Mouse (Mus musculus): ENCODE measurements around the gene Wwp2. TPM values are rescaled to one million over a fixed set of nuclear protein-coding genes. Genes with fewer than 3 reads are reported as not detected.
A peak's percentile ranks its signal among the peaks of the same experiment; 100 is the strongest.

The Wwp2 gene
- polyA plus RNA-seq, 1 experiment from 2014 or later, result 66.0 TPM

DNA sequence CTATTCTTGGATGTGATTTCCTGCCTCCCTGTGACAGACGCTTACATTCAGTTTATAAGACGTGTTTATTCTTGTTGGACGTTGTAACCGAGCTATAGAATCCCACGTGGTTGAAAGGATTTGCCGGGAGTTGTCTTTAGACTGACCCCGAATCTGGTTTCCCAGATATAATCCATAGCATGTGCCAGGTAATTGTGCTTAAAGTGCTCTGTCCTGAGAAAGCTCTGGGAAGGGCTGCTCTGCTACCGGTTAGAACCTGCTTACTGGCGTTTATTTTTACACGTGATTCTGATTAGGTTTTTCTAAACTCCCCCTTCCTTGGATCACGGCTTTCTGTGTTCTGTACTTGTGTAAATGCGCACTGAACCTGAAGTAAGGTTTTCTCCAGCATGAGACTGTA, 38.5 kb upstream of the Wwp2 start:
- no peak overlapping the region for H3K4me2 ChIP-seq (ENCODE audit: low read depth, low read length)
- no peak overlapping the region for H3K9ac ChIP-seq (replicated peaks; ENCODE audit: low read length)
- WGBS, result 23% methylated on average over 12 of the region's 12 CpGs
- no peaks in the 10 kb centered on the region for H3K9me3 ChIP-seq (replicated peaks; ENCODE audit: control insufficient read depth, low read length)
- DNase-seq (ENCODE audit: low spot score) (peak; percentile 84), ATAC-seq (replicated peaks; ENCODE audit: insufficient number of reproducible peaks, low FRiP score, low TSS enrichment, low read depth) (0 out of 2 replicates have a peak, but pooled peaks have one; percentile 42)
- no peaks in the 10 kb centered on the region for H3K36me3 ChIP-seq (replicated peaks; ENCODE audit: control insufficient read depth, insufficient read depth, low read depth, low read length)
- H3K4me3 ChIP-seq (ENCODE audit: low read depth, low read length), result no peak overlapping the region
- H3K27ac ChIP-seq (replicated peaks; ENCODE audit: low read depth, low read length), result no peak overlapping the region
- 0 out of 2 replicates have a peak, but pooled peaks cover 3% of the 10 kb centered on the region for H3K4me1 ChIP-seq (ENCODE audit: control insufficient read depth, insufficient read depth, low read length)
- H3K27me3 ChIP-seq (ENCODE audit: control insufficient read depth, insufficient read depth, low read length), result no peaks in the 10 kb centered on the region

DNA sequence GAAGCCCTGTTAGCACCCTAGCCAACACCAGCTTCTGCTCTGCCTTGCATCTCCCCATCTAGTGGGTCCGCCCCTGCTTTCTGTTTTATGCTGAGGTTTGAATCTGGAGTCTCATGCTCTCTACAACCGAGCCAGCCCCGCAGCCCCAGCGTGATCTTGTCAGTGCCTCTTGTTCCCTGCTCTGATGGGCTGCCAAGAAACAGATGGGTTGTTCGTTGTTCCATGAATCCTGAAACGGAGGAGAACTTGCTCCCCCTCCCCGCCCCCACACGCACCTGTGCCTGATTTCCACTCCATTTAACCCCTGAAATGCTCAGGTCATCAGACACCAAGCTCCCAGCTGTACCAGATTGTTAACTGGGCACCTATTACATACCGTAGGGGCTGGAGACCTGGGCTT, 36.7 kb upstream of the Wwp2 start:
- Histone ChIP-seq H3K27me3 (ENCODE audit: control insufficient read depth, insufficient read depth, low read length) (no peaks in the 10 kb centered on the region), H3K4me2 (ENCODE audit: low read depth, low read length) (no peak overlapping the region), H3K9ac (replicated peaks; ENCODE audit: low read length) (no peak overlapping the region), H3K27ac (replicated peaks; ENCODE audit: low read depth, low read length) (0 out of 2 replicates have a peak overlapping the region, but pooled peaks have one; percentile 35), H3K4me1 (ENCODE audit: control insufficient read depth, insufficient read depth, low read length) (0 out of 2 replicates have a peak, but pooled peaks cover 3% of the 10 kb centered on the region), H3K36me3 (replicated peaks; ENCODE audit: control insufficient read depth, insufficient read depth, low read depth, low read length) (no peaks in the 10 kb centered on the region), H3K4me3 (ENCODE audit: low read depth, low read length) (no peak overlapping the region), H3K9me3 (replicated peaks; ENCODE audit: control insufficient read depth, low read length) (no peaks in the 10 kb centered on the region)
- ATAC-seq (replicated peaks; ENCODE audit: insufficient number of reproducible peaks, low FRiP score, low TSS enrichment, low read depth), result no peak
- WGBS, result 34% methylated on average over 9 of the region's 9 CpGs
- DNase-seq (ENCODE audit: low spot score), result peak; percentile 65

DNA sequence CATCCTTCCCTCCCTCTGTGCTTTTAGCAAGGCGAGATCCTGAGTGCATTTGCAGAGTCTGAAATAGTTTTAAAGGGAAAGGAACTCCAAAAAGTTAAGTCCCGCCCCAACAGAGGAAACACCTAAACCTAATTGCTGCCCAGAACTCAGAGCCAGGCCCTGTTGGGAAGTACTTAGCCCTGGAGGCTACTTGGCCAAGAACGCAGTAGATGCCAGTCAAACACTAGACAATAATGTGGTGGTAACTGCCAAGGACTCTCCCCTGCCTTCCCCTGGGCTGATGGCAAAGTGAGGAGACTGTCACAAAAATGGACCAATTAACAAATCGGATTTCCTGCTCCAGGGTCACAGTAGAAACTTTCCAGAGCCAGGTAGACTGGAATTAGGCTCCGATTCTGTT, 34.3 kb upstream of the Wwp2 start:
- DNase-seq (ENCODE audit: low spot score), result no peak
- Histone ChIP-seq H3K27me3 (ENCODE audit: control insufficient read depth, insufficient read depth, low read length) (no peaks in the 10 kb centered on the region), H3K9ac (replicated peaks; ENCODE audit: low read length) (no peak overlapping the region), H3K27ac (replicated peaks; ENCODE audit: low read depth, low read length) (no peak overlapping the region), H3K4me1 (ENCODE audit: control insufficient read depth, insufficient read depth, low read length) (0 out of 2 replicates have a peak, but pooled peaks cover 3% of the 10 kb centered on the region), H3K4me3 (ENCODE audit: low read depth, low read length) (no peak overlapping the region), H3K36me3 (replicated peaks; ENCODE audit: control insufficient read depth, insufficient read depth, low read depth, low read length) (no peaks in the 10 kb centered on the region), H3K4me2 (ENCODE audit: low read depth, low read length) (no peak overlapping the region), H3K9me3 (replicated peaks; ENCODE audit: control insufficient read depth, low read length) (no peaks in the 10 kb centered on the region)
- WGBS, result 71% methylated on average over 5 of the region's 5 CpGs
- ATAC-seq (replicated peaks; ENCODE audit: insufficient number of reproducible peaks, low FRiP score, low TSS enrichment, low read depth), result no peak

DNA sequence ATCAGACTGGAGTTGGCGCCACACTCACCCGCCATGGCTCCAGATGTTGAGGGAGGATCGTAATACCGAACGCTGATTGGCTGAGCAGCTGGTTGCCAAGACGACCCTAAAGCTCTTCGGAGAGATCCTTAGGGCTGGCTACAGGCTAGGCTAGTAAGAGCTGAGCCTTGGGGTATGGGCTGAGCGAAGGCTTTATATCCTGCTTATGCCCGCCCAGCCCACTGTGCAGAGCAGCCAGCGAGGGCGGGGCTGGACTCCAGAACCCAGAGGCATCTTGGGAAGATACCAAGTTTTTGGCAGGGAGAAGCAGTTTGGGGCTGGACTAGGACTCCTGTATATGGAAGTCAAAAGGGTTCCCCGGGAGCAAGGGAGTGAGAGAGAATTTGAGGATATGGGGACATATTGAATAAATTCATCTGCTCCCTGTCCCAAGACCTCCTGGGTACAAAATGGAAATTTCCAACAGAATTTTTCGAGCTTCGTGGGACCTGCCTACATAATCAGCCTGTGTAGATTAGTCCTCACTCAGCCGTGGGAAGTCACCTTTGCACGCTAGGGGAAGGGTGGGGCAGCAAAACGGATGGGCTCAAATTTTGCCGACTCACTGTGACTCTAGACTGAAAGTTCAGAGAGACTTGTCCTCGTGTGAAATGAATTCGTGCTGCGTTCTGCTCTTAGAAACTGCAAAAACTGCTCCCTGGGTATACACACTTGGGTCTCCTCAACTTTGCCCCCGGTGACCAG, 33.0 kb upstream of the Wwp2 start, which contains the start of gene Nqo1:
Gene Nqo1 (minus strand): TSS at position 169 of the 744 bp plus-strand sequence.
- DNase-seq (ENCODE audit: low spot score) (peak; percentile 93), ATAC-seq (replicated peaks; ENCODE audit: insufficient number of reproducible peaks, low FRiP score, low TSS enrichment, low read depth) (peak; percentile 97)
- no peak within 1 kb of the TSS; the same call in 1 of the 2 replicates for H3K27ac ChIP-seq (replicated peaks; ENCODE audit: low read depth, low read length)
- H3K9me3 ChIP-seq (replicated peaks; ENCODE audit: control insufficient read depth, low read length), result no peaks in the 10 kb centered on the region
- 0 out of 2 replicates have a peak, but pooled peaks cover 3% of the 10 kb centered on the region for H3K4me1 ChIP-seq (ENCODE audit: control insufficient read depth, insufficient read depth, low read length)
- H3K9ac ChIP-seq (replicated peaks; ENCODE audit: low read length), result peak within 1 kb of the TSS; percentile 34; the same call in 1 of the 2 replicates
- H3K4me3 ChIP-seq (ENCODE audit: low read depth, low read length), result peak within 1 kb of the TSS; percentile 29
- no peaks in the 10 kb centered on the region; the same call in 1 of the 2 replicates for H3K36me3 ChIP-seq (replicated peaks; ENCODE audit: control insufficient read depth, insufficient read depth, low read depth, low read length)
- H3K27me3 ChIP-seq (ENCODE audit: control insufficient read depth, insufficient read depth, low read length), result no peaks in the 10 kb centered on the region
- 13% methylated on average over 22 of the region's 22 CpGs for WGBS
- H3K4me2 ChIP-seq (ENCODE audit: low read depth, low read length), result peak within 1 kb of the TSS; percentile 43

DNA sequence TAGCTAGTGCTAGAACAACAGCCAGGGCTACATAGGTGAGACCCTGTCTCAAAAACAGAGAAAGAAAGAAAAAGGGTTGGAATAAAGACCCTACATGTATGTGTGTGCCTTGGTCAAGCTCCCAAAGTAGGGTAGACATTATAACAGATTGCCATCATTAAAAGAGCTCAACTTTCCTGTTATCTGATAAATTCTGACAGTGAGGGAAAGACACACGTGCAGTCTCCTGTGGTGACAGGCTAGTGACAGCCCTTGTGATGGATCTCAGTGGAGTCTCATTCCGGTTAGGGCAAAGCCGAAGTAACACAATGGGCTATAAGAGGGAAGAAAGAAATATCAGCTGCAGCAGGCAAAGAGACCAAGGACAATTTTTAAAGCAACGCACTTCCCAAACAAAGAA, 32.1 kb upstream of the Wwp2 start:
- Histone ChIP-seq H3K4me3 (ENCODE audit: low read depth, low read length) (no peak overlapping the region), H3K27ac (replicated peaks; ENCODE audit: low read depth, low read length) (no peak overlapping the region), H3K4me2 (ENCODE audit: low read depth, low read length) (no peak overlapping the region; the same call in 1 of the 2 replicates), H3K9me3 (replicated peaks; ENCODE audit: control insufficient read depth, low read length) (no peaks in the 10 kb centered on the region), H3K4me1 (ENCODE audit: control insufficient read depth, insufficient read depth, low read length) (0 out of 2 replicates have a peak, but pooled peaks cover 3% of the 10 kb centered on the region), H3K9ac (replicated peaks; ENCODE audit: low read length) (no peak overlapping the region), H3K27me3 (ENCODE audit: control insufficient read depth, insufficient read depth, low read length) (no peaks in the 10 kb centered on the region), H3K36me3 (replicated peaks; ENCODE audit: control insufficient read depth, insufficient read depth, low read depth, low read length) (no peaks in the 10 kb centered on the region; the same call in 1 of the 2 replicates)
- ATAC-seq (replicated peaks; ENCODE audit: insufficient number of reproducible peaks, low FRiP score, low TSS enrichment, low read depth) (no peak), DNase-seq (ENCODE audit: low spot score) (no peak)
- 81% methylated on average over 4 of the region's 4 CpGs for whole genome bisulfite sequencing

DNA sequence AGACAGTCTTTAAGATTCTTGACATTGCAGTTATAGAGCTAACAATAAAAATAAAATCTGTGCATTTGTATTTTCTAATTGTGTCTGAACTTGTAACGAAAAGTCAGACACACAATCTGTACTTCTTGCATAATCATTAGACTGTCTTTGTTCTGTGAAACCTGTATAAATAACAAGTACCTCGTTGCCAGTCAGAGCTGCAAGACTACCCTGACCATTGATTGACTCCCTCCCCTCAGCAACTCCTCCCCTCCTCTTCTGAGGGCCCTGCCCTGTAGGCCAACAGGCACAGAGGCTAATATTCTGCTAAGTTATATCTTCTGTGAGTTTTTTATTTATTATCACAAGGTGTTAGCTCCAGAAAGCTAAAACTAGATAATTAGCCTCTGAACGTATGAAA, 30.2 kb upstream of the Wwp2 start:
- ATAC-seq (replicated peaks; ENCODE audit: insufficient number of reproducible peaks, low FRiP score, low TSS enrichment, low read depth), result no peak
- H3K4me1 ChIP-seq (ENCODE audit: control insufficient read depth, insufficient read depth, low read length), result 0 out of 2 replicates have a peak, but pooled peaks cover 3% of the 10 kb centered on the region
- H3K27me3 ChIP-seq (ENCODE audit: control insufficient read depth, insufficient read depth, low read length), result no peaks in the 10 kb centered on the region
- peaks cover 6% of the 10 kb centered on the region for H3K36me3 ChIP-seq (replicated peaks; ENCODE audit: control insufficient read depth, insufficient read depth, low read depth, low read length)
- no peak overlapping the region for H3K4me3 ChIP-seq (ENCODE audit: low read depth, low read length)
- no peak for DNase-seq (ENCODE audit: low spot score)
- no peak overlapping the region for H3K9ac ChIP-seq (replicated peaks; ENCODE audit: low read length)
- H3K27ac ChIP-seq (replicated peaks; ENCODE audit: low read depth, low read length), result no peak overlapping the region
- H3K9me3 ChIP-seq (replicated peaks; ENCODE audit: control insufficient read depth, low read length), result no peaks in the 10 kb centered on the region
- H3K4me2 ChIP-seq (ENCODE audit: low read depth, low read length), result no peak overlapping the region
- 67% methylated on average over 3 of the region's 3 CpGs for WGBS

DNA sequence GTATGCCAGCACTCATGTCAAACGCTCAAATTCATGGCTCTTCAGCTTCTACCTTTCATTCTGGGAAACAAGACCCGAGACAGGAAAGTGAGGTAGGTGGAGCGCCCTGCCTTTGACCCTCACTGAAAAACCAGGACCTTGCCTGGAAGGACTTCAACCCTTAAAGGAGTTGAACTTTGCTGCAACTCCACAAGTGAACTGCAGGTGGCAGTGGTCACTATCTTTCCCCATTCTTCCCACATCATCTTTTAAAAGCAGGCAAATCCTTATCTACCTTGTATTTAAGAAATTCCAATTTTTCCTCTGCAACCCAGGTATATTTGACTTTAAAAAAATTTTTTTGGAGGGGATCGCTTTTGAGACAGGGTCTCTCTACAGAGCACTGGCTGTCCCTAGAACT, 24.8 kb upstream of the Wwp2 start:
- H3K27ac ChIP-seq (replicated peaks; ENCODE audit: low read depth, low read length), result no peak overlapping the region
- no peaks in the 10 kb centered on the region for H3K9me3 ChIP-seq (replicated peaks; ENCODE audit: control insufficient read depth, low read length)
- no peak overlapping the region for H3K4me2 ChIP-seq (ENCODE audit: low read depth, low read length)
- H3K4me3 ChIP-seq (ENCODE audit: low read depth, low read length), result no peak overlapping the region
- 76% methylated on average over 4 of the region's 4 CpGs for WGBS
- H3K36me3 ChIP-seq (replicated peaks; ENCODE audit: control insufficient read depth, insufficient read depth, low read depth, low read length), result peaks cover 12% of the 10 kb centered on the region
- no peaks in the 10 kb centered on the region for H3K27me3 ChIP-seq (ENCODE audit: control insufficient read depth, insufficient read depth, low read length)
- no peak for ATAC-seq (replicated peaks; ENCODE audit: insufficient number of reproducible peaks, low FRiP score, low TSS enrichment, low read depth)
- no peak overlapping the region for H3K9ac ChIP-seq (replicated peaks; ENCODE audit: low read length)
- H3K4me1 ChIP-seq (ENCODE audit: control insufficient read depth, insufficient read depth, low read length), result no peaks in the 10 kb centered on the region
- peak; percentile 75 for DNase-seq (ENCODE audit: low spot score)

DNA sequence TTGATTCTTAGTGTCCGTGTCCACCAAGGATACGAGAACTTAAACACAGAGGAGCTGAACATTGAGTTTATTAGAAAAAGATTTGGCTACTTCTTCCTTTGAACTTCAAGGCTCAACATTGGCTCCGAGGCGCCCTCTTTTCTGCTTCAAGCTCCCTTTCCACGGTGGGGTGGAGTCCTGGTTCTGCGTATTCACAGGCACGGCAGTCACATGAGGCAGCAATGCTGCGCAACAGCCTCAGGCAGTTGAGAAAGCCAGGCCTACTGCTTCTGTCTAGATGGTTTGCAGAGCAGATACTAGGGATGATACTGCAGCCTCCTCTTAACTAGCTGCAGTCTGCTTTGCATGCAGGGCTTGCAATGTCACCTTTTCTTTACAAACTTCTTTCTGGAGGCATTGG, 23.6 kb upstream of the Wwp2 start:
- H3K4me1 ChIP-seq (ENCODE audit: control insufficient read depth, insufficient read depth, low read length), result no peaks in the 10 kb centered on the region
- no peaks in the 10 kb centered on the region for H3K9me3 ChIP-seq (replicated peaks; ENCODE audit: control insufficient read depth, low read length)
- H3K4me3 ChIP-seq (ENCODE audit: low read depth, low read length), result no peak overlapping the region
- no peak for ATAC-seq (replicated peaks; ENCODE audit: insufficient number of reproducible peaks, low FRiP score, low TSS enrichment, low read depth)
- WGBS, result 89% methylated on average over 8 of the region's 8 CpGs
- H3K9ac ChIP-seq (replicated peaks; ENCODE audit: low read length), result no peak overlapping the region
- DNase-seq (ENCODE audit: low spot score), result no peak
- H3K4me2 ChIP-seq (ENCODE audit: low read depth, low read length), result no peak overlapping the region
- no peaks in the 10 kb centered on the region for H3K27me3 ChIP-seq (ENCODE audit: control insufficient read depth, insufficient read depth, low read length)
- H3K27ac ChIP-seq (replicated peaks; ENCODE audit: low read depth, low read length), result no peak overlapping the region
- peaks cover 12% of the 10 kb centered on the region for H3K36me3 ChIP-seq (replicated peaks; ENCODE audit: control insufficient read depth, insufficient read depth, low read depth, low read length)

Measured in embryonic facial prominence, embryonic 11.5 days (tissue).